Mouse (Mus musculus) mature B cell (primary cell): ENCODE data around the gene Nova2.

ENCODE experiments used
- in situ Hi-C: fragments of 300-500 bp; cut with MboI; formaldehyde crosslinking; loops from 2 replicates; pipeline ENCODE4 v1.14.3; 2019

The Nova2 gene

GRCm38 (mm10) chr7:18924321-18924720, 1.4 kb upstream of the Nova2 start:
- in situ Hi-C loops: no loop called here

DNA sequence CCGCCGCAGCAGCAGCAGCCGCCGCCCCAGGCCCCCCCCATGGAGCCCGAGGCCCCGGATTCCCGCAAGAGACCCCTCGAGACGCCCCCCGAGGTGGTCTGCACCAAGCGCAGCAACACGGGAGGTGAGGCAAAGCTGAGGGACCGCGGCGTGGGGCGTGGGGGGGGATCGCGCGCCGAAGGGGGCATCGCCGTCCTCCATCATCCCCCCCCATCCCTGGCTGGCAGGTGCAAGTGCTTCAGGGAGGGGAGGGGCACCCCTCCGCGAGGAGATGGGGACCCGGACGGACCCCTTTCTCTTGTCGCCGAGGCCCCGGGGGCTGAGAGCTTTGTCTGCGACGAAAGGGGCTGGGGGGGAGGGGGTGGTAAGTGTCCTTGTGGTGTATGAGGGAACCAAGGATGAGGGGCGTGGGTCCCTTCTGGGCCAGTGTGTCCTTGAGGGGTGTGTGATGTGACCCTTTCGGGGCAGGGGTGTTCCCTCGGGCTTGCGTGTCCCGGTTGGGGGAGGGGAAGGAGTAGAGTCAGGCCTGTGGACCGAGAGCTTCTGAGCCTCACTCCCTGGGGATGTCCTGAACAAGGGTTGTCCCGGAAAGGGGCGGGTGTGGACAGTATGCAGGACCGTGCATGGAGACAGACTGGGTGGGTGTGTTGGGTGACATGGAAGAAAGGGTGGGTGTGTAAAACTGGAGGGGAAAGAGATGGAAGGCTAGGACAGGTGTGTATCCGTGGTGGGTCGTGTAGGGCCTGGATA, 528 bp downstream of the Nova2 start:
- in situ Hi-C loops: no loop called here

- in situ Hi-C loops: no loop called here
Measured at GRCm38 (mm10) chr7:18926911-18927310, 1.2 kb downstream of the Nova2 start.

DNA sequence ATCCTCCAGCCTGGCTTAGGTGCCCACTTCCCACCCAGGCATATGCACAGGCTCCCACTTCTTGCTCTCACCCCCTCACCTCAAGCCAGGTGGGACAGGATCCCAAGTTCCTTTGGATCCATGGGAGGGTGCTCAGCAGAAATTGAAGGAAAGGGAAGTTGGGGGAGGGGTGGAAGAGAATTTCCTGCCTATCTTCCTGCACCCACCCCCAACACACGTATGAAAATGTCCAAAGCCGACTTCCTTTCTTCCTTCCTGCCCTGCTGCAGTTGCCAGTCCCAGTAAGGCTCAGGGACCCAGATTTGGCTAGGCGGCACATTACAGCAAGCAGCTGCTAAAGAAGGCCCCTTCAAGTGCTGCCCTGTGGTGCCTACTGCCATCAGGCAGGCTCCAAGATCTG, 2.1 kb downstream of the Nova2 start:
- in situ Hi-C loops: no loop called here

DNA sequence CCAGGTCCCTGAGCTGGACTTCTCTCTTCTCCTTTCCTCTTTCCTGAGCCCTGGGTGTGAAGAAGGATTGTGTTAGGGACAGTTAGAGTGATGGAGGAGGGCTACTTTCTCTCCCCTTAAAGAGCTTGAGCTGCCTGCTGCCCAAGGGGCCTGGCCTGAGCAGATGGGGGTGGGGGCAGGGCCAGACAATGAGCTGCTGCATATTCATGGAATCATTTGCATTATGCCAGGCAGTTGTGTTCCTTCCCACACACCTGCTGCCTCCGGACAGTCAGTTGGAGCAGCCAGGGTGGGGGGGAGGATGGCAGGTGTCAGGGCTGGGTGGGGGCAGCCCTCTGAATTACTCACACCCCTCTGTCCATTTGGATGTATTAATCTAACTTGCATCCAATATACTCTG, 16.7 kb downstream of the Nova2 start:
- in situ Hi-C loops: no loop called here

DNA sequence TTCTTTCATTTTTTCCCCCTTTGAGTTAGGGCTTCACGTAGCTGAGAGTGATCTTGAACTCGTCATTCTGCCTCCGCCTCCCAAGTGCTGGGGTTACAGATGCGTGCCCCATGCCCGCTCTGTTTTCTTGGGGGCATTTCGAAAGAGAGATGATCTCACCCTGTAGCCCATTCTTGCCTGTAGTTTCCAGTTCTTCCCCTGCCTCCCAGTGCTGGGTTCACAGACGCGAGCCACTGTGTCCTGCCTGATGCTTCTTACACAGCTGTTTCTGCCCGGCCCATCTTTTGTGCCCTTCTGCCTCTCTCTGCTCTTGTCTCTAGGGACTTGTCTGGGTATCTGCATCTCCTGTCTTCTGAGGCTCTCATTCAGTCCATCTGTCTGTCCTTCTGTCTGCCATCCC, 17.1 kb downstream of the Nova2 start:
- in situ Hi-C loops: no loop called here

- in situ Hi-C loops: no loop called here
Measured at GRCm38 (mm10) chr7:18948151-18948550, 22.5 kb downstream of the Nova2 start.

DNA sequence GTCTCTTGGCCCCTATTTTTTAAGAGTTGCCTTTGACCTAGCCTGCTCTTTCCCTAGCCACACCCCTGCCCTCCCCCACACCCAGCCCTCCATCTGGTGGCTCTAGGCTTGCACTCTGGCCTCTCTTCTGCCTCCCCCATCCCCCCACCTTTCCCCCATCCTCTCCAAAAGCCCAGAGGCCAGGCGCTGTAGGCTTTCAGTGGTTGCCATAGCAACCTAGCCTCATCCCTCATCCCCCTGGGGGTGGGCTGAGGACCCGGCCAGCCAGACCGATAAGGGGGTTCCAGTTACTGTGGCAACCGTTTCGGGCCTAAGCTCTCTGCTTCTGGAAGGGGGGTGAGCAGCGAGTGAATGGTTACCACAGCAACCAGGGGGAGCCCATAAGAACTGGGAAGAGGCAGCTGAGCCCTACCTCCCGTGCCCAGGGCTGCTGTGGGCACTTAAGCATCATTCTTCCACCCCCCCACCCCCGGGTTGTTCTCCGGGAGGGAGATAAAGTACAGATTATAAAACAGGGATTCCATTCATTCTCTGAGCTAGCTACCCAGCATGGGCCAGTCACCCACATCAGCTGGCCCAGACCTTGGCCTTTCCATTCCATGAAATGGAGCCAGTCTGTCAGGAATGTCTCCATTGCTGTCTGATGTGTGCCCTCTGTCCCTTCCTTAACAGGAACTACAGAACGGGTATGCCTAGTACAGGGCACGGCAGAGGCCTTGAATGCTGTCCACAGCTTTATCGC, 24.3 kb downstream of the Nova2 start:
- in situ Hi-C loops: no loop called here

DNA sequence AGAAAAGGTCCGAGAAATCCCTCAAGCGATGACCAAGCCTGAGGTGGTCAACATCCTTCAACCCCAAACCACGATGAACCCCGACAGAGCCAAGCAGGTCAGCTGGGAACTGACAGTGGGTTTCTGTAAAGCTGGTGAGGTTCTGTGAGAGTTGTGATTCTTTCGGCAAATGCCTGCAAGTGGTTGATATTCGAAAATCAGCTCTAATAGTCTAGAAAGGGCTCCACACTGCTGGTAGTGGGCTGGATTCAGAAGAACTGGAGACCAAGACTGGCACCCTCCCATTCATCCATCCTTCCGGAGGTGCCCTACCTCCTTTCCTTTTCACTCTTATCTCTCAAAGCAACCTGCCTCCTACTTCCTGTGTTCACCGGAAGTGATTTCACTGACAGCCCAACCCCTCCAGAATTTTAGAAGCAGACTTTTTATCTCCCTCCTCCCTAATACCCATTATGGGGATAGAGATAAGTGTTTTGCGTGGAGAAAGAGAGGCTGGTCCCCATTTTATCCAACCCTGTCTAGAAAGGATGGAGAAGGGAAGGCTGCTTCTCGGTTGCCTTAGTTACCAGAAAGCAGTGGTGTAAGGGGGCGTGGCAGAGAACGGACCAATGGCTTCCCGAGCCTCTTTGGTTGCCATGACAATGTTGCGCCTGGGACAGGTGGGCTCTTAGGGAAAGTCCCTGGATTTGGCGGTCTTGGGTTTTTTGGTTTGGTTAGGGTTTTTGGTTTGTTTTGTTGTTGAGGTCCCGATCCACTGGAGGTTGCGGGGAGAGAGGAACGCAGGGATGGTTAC, 25.0 kb downstream of the Nova2 start:
- in situ Hi-C loops: no loop called here

DNA sequence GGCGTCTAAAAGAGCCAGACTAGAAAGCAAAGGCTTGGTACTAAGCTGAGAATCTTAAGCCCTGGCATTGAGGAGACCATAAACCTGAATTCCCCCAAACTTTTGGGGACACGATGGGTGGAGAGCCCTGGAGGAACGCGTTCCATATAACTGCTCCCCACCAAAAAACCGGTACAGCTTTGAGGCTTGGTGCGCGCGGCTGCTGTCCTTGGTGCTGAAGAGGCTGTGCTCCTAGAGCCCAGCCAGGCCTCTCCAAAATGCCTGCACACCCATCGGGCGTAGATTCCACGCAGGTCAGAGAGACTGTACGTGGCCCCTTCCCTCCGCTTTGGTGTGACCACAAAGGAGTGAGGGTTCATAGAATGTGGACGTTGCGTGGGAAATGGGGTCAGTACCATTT, 25.7 kb downstream of the Nova2 start:
- in situ Hi-C loops: no loop called here

- in situ Hi-C loops: no loop called here
Measured at GRCm38 (mm10) chr7:18957569-18958383, 32.1 kb downstream of the Nova2 start.

DNA sequence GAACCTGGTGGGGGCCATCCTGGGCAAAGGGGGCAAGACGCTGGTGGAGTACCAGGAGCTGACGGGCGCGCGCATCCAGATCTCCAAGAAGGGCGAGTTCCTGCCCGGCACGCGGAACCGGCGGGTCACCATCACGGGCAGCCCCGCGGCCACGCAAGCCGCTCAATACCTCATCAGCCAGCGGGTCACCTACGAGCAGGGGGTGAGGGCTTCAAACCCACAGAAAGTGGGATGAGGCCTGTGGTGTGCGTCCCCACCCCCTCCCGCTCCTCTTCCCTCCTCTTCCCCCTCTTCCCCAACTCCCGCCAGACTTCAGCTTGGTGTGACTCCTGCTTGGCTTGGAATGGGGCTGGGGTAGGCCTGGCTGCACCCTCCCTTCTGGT, 32.7 kb downstream of the Nova2 start:
- in situ Hi-C loops: no loop called here

GRCm38 (mm10) chr7:18959446-18959845, 33.8 kb downstream of the Nova2 start:
- in situ Hi-C loops: no loop called here

- in situ Hi-C loops: no loop called here
Measured at GRCm38 (mm10) chr7:18962171-18962792, 36.6 kb downstream of the Nova2 start.

- in situ Hi-C loops: no loop called here
Measured at GRCm38 (mm10) chr7:18962795-18963194, 37.1 kb downstream of the Nova2 start.

GRCm38 (mm10) chr7:18963294-18963843, 37.7 kb downstream of the Nova2 start:
- in situ Hi-C loops: no loop called here

- in situ Hi-C loops: no loop called here
Measured at GRCm38 (mm10) chr7:18965312-18965711, 39.6 kb downstream of the Nova2 start.

- in situ Hi-C loops: no loop called here
Measured at GRCm38 (mm10) chr7:18967603-18968002, 41.9 kb downstream of the Nova2 start.

DNA sequence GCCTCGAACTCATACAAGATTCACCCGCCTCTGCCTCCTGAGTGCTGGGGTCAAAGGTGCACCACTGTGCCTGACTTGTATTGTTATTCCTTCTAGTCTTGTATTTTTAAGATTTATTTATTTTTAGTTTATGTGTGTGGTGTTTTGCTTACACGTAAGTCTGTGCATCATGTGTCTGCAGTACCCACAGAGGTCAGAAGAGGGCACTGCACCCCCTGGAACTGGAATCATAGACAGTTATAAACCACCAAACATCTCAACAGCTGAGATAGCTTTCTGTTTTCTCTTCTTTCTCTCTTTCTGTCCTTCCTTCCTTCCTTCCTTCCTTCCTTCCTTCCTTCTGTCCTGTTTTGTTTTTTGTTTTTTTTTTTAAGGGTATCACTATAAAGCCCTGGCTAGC, 45.3 kb downstream of the Nova2 start:
- in situ Hi-C loops: no loop called here

DNA sequence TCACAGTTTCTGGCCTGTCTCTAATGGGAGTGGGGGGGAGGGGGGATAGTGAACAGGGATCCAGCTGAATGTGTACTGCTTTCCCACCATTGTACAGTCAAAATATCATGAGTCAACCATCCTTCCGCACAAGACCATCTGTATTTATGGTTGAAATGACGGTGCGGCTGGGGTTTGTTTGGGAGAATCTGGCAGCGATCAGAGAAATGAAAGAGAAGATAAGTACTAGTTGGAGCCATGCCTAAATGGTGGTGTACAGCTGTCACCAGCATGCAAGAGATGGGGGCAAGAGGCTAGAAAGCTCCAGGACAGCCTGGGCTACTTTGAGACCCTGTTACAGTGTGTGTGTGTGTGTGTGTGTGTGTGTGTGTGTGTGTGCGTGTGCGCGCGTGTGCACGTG, 52.7 kb downstream of the Nova2 start:
- in situ Hi-C loops: no loop called here

DNA sequence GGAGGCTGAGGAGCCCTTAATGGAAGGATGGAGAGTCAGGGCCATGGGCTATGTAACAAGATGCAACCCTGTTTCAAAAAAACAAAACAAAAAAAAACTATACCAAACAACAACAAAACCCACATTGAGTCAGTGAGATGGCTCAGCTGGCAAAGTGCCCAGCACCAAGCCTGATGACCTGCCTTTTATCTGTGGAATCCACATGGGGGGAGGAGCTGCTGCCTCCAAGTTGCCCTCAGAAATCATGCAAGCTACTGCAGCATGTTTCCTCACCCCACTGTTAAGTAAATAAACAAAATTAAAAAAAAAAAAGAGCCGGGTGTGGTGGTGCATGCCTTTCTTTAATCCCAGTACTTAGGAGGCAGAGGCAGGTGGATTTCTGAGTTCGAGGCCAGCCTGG, 60.8 kb downstream of the Nova2 start:
- in situ Hi-C loops: no loop called here
